Mouse (Mus musculus): Measurements from ENCODE around the gene Wdr45b.
"Not testable (repeated sequence)": the region's sequence is repeated elsewhere in the genome, so short reads cannot be mapped to it uniquely, and the experiment has no call there.

The Wdr45b gene

DNA sequence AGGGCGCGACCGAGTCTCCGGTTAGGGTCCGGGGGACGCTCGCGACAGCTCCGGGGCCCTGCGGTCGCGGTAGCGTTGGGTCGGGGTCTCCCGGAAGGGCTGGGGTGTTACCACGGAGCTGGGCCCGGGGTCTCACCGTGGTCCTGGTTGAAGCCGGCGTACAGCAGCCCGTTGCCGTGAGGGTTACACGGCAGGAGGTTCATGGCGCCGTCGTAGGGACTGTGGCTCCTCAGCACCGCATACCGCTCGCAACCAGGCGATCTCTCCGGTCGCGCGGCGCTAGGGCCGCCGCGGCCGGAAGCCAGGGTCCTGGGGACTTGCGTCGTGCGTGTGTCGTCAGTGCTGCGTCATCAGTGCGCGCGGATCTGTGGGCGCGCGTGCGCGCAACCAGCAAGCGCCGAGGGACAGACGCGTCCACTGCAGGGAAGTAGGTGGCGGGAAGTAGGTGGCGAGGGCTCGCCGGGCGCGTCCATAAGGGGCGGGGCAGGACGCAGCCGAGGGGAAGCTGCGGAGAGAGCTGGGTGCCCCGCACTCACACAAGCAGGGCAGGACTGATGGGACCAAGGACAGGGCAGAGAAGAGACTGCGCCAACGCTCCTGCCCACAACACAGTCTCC lies at the start of gene Wdr45b:
Wdr45b (minus strand) TSS at position 355 of the 617 bp plus-strand sequence.
- peak; percentile 93 for DNase-seq (ENCODE audit: low read depth)

DNA sequence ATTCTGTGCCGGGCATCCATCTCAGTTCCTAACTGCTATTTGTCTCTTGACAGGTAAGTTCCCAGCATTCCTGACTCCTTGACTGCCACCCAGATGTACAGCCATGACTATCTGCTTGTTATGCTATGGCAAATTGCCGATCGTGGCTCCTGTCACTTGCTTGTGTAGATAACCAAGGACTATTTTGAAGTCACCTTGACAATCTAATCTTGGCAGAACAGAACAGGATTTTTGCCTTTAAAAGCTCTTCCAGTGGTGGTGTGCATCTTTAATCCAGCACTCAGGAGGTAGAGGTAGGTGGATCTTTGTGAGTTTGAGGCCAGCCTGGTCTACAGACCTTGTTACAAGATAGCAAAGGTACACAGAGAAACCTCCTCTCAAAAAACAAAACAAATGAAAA lies 38.2 kb upstream of the Wdr45b start:
- DNase-seq (ENCODE audit: low read depth) = no peak

DNA sequence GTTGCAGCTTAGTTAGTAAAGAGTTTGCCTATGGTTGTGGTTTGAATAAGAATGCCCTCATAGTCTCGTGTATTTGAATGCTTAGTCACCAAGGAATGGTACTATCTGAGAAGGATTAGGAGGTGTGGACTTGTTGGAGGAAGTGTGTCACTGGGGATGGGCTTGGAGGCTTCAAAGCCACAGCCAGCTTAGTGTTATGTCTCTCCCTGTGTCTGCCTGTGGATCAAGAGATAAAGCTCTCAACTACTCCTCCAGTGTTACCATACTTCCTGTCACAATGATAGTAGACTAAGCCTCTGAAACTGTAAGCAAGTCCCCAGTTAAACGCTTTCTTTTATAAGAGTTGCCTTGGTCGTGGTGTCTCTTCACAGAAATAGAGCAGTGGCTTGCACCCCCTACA lies 36.5 kb upstream of the Wdr45b start:
- DNase-seq (ENCODE audit: low read depth) = no peak

DNA sequence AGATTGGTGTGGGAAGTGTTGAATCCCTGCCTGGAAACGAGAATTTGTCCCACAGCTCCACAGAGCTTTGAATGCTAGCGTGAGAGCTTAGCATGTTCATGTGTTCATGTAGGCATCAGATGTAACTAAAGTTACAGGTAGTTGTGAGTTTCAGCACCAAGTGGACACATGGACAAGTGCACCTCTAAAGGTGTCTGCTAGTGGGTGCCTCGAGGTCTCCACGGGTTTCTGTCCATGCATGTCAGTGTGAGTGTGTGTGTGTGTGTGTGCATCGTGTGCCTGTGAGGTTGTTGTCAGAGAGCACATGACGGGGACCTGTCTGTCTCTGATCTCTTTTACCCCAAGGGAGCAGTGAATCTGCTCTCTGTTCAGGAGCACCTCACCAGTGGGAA lies 34.3 kb upstream of the Wdr45b start:
- DNase-seq (ENCODE audit: low read depth) = no peak

DNA sequence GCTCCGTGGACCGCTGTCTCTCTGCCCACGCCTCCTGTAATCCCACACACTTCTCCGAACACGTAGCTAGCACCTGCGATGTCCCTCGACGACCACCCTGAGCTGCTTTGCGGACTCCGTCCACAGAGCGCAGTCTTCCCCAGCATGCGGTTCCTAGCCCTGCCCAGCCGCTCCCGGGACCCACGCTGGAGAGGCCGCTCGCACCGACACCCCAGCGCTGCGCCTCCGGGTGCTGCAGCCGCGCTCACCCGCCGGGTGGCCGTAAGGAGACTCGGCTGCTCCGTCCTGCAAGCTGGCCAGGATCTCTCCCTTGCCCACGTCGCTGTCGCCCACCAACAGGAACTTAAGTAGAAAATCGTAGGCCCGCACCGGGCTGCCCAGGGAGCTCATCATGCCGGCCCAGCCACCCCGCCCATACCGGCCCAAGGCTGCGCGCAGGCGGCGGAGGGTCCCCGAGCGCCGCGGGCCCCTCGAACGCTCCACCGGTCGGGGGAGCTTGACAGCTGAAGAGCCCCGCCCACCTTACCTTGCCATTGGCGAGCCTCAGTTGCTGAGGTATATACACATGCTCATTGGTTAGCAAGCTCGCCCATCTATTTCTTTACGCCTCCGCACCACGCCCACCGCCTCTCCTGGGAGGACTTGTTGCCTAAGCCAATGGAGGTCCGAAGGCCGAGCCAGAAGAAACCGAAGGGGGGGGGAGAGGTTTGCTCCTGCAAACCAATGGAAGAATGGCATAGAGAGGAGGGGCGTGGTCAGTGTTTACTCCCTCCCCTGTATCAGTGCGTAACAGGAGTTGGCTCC lies 33.7 kb upstream of the Wdr45b start, which contains the start of gene Rab40b:
Rab40b (minus strand) TSS at position 502 of the 804 bp plus-strand sequence.
- peak; percentile 98 for DNase-seq (ENCODE audit: low read depth)

DNA sequence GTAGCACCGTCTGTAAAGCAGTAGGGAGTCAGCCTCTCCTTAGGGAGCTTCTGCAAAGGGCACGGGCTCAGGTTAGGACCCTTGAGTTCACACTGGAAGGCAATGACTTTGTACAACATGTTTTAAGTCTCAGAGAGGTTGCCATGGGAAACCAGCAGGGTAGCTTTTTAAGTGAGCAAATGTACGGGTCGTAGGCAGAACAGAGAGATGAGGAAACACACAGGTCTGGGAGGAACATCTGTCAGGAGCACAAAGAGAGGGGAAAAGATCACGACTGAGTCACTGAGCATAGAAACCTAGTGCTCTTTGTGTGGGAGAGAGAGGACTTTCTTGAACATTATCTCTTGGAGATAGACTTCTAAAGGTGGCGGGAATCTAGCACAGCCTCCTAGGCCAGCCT lies 26.0 kb upstream of the Wdr45b start:
- no peak for DNase-seq (ENCODE audit: low read depth)

DNA sequence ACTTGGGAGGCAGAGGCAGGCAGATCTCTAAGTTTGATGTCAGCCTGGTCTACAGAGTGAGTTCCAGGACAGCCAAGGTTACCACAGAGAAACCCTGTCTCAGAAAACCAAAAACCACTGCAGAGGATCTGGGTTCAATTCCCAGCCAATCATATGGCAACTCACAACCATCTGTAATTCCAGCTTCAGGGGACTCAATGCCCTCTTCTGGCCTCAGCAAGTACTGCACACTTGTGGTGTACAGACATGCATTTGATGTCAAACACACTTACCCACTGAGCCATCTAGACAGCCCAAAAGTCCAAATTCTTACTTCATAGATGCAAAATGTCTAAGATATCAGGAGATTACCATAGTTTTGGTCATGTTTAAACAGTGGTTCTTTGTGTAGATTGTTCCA lies 24.4 kb upstream of the Wdr45b start:
- no peak for DNase-seq (ENCODE audit: low read depth)

DNA sequence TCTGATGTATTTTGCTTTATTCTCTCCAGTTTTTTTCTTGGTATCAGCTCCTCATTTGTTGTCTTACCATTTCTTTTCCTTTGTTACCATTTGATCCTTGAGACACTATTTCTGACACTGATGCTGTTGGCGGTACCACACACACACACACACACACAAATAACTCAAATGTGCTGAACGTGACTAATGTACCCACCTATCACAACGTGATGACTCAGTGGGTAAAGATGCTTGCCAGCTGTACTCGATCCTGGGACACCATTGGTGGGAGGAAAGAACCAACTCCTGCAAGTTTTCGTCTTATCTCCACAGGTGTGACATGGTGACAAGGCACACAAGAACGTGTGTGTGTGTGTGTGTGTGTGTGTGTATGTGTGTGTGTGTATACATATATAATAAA lies 19.1 kb upstream of the Wdr45b start:
- DNase-seq (ENCODE audit: low read depth) = no peak

DNA sequence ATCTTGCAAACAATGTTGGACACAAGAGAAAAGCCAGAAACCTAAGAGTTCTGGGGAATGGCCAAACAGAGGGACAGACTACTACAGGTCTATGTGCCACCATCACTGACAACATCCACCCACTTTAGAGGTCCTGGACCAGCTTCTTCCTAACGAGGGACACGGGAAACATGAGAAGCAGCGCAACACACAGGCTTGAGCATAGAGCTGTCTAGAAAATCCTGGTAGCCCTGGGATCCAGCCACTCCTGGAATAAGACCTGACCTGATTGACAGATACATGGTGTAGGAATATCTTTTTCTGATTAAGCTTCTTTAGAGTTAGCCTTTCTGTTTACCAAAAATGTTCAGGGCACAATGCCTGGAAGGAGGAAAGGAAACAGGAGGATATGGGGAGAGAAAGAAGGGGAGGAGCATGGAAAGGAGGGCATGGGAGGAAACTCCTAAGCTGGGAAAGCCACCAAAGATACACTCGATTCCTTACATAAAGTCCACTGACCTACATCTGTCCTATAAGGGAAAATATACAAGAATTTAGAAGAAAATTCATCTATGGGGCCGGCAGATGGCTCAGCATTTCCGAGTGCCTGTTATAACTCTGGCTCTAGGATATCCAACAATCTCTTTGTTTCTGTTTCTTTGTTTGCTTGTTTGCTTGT lies 16.2 kb upstream of the Wdr45b start:
- DNase-seq (ENCODE audit: low read depth) = no peak

DNA sequence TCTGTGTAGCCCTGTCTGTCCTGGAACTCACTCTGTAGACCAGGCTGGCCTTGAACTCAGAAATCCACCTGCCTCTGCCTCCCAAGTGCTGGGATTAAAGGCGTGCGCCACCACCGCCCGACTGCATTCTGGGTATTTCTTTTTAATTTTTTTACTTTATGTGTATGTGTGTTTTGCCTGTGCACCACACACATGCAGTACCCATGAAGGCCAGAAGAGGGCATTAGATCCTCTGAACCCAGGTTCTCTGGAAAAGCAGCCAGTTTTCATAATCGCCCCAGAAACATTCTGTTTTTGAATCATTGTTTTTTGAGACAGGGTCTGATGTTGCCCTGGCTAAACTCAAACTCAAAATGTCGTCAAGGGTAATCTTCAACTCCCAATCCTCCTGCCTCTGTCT lies 15.4 kb upstream of the Wdr45b start:
- DNase-seq (ENCODE audit: low read depth) = no peak

DNA sequence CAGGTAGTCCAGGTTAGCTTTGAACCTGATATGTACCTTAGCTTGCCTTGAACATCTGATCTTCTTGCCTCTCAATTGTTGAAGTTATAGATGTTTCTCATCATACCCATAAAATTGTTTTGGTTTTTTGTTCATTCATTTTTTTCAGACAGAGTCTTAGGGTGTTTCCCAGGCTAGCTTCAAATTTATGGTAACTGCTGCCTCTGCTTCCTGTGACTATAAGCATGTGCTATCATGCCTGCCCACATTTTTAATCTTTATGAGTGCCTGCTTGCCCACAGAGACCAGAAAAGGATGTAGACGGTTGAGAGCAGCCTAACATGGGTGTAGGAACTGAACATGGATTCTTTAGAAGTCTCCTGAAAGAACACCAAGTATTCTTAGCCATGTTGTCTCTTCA lies 14.5 kb upstream of the Wdr45b start:
- DNase-seq (ENCODE audit: low read depth) = no peak

DNA sequence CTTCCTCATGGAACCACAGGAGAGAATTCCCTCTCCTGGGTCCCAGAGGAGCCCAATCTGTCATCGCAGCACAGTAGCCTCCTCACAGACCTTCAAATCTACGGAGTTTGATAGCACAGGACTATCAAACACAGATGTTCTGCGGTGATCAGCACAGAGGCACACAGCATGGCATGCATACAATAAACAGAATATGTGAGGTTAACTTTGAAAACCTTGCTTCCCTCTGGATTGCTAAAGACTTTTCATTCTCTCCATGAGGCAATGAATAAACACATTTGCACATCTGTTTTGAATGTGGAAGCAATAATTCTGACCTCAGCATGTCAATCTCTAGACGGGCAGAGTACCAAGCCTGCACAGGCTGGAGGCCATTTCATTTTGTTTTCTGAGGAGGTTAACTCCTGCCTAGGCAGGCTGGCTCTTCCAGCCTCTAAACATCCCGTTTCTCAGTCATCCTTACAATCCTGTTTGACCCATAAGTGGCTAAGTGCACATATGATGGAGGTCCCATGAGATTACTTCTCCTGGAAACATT lies 13.0 kb upstream of the Wdr45b start:
- DNase-seq (ENCODE audit: low read depth) = peak; percentile 69

DNA sequence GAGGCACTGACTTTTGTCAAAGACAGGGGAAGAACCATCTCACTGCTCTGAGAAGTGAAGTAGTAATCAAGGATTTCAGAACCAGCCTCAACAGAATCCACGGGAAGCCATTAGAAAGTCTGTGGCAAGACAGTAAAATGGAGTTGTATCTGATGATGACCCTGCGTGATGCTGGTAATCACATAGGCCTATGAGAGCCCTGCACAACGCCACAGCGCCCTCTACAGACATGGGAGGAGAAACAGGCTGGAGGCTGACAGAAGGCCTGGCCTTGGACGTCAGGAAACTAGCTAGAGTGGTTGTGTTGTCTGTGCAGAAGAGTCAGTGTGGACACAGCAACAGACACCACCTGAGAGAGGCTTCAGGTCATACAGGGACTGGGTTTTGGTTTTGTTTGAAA lies 8.0 kb upstream of the Wdr45b start:
- DNase-seq (ENCODE audit: low read depth) = no peak

DNA sequence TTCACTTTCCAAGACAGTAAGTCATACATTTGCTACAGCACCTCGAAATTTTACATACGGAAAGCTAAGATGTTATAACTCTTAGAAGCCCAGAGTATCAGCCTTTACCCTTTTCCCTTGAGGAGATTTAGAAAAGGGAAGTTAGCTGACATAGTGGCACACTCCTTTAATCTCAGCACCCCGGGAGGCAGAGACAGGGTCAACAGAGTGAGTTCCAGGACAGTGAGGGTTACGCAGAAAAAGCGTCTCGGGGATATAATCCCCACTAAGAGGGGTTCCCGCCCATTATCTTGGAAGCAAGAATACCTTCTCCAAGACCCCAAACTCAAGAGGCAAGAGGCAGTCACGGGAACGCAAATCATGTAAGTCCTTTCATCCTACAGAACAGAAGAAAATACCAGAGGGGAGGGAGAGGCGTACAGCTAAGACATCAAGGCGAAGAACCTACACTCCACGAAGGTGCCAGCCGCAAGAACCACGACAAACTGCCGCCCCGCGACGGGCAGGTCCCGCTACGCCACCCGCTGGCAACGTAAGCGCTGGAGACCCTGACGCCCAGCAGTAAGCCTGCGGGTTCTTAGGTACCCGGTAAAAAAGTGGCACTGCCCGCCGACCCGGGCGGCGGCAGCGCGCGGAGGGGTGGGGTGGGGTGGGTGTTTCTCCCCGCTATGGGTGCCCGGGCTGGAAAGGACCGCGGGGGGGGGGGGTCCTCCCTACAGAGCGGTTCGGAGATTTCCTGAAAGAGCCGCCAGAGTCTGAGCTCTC lies 737 bp downstream of the Wdr45b start:
- no peak for DNase-seq (ENCODE audit: low read depth)

DNA sequence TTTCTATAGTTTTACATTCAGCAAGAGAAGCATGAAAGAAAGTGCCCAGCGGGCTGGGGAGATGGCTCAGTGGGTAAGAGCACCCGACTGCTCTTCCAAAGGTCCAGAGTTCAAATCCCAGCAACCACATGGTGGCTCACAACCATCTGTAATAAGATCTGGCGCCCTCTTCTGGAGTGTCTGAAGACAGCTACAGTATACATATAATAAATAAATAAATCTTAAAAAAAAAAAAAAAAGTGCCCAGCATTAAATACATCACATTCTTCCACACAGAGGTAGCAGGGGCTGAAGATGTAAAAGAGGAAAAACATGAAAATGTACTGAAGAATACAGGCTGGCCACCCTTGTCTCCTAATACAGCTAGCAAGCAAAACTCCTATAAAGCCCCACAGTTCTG lies 5.5 kb downstream of the Wdr45b start:
- DNase-seq (ENCODE audit: low read depth) = not testable (repeated sequence)

DNA sequence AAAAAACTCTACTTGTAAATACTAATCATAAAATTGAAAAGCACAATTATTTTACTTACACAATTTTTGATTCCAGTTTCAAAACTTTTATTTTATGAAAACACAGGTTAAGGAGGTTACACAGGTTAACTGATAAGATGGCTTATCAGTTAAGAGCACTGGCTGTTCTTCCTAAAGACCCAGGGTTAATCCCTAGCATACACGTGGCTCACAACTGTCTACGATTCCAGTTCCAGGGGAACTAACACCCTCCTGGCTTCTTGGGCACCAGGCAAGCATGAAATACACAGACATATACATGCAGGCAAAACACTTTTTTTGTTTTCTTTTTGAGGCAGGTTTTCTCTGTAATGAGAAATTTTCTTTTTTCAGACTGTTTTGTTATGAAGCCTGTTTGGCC lies 6.1 kb downstream of the Wdr45b start:
- no peak for DNase-seq (ENCODE audit: low read depth)

DNA sequence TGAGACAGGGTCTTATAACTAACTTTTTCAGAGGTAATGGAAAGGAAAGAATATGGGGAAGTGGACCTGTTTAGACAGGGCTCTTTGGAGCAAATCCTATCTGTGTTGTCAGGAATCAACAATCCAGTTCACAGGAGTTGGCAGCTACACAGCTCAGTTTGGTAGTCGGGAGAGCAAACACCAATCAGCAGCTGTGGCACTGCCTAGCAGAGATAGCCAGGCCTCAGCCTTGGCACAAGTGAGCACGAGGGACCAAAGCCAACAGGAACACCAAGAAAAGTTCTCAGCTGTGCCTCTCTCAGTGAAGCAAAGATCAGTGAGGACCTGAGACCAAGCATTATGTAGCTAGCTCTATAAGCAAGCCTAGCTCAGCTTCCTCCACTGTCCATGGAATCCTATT lies 7.2 kb downstream of the Wdr45b start:
- DNase-seq (ENCODE audit: low read depth) = no peak

DNA sequence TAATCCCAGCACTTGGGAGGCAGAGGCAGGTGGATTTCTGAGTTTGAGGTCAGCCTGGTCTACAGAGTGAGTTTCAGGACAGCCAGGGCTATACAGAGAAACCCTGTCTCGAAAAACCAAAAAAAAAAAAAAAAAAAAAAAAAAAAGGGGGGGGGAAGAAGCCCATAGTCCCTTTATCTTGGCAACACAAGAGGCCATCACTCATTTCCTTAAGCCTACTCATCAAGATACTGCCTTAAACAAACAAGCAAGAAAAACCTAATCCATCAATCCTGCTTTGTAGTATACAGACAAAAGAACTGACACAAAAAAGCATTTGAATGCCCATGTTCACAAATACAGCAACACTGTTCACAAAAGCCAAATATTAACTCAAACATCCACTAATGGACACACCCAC lies 11.8 kb downstream of the Wdr45b start:
- DNase-seq (ENCODE audit: low read depth) = not testable (repeated sequence)

DNA sequence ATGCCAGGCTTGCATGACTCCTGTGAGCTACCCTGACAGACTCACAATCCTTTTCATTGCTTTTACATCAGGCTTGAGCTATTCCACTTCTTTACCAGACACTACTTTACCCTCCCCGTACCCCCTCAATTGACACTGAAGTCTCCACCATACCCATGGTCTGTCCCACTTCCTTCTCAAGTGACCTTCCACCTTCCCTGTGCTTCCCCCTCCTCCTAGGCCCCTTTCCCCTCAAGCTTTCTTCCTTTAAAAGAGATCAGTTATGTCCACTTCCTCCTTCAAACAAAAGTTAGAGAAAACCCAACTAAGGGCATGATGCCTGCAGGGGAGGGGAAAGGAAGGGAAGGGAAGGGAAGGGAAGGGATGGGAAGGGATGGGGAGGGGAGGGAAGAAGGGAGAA lies 14.0 kb downstream of the Wdr45b start:
- DNase-seq (ENCODE audit: low read depth) = no peak

DNA sequence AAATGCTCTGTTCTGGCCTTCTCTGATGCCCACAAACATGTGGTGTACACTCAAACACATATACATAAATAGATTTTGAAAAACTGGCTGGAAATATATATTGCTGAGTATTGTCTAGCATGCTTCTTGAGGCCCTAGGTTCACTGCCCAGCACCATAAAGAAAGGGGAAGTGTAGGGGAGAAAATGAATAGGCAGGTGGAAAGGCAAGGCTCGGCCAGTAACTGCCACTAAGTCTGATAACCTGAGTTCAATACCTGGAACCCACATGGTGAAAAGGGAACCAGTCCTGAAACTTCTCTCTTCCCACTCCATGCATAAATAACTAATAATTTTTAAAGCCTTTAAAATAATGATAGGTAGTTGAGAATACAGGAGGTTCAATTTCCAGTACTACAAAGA lies 14.6 kb downstream of the Wdr45b start:
- no peak for DNase-seq (ENCODE audit: low read depth)

DNA sequence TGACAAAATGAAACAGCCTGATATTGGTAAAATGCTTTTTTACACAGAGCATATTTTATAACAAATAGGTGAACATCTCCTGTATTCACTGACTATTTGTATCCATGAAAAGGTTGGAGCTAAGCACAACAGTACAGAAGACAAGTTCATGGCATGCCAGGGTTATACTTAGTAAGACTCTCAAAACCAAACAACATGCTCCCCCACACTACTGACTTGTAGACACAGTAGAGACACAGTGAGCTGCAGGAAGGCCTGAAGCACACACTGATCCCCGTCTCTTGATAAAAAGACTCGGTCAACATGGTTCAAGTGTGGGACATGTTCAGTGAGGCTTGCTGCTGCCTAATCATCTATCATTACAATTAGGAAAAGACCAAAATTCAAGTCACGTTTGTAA lies 22.6 kb downstream of the Wdr45b start:
- no peak for DNase-seq (ENCODE audit: low read depth)

DNA sequence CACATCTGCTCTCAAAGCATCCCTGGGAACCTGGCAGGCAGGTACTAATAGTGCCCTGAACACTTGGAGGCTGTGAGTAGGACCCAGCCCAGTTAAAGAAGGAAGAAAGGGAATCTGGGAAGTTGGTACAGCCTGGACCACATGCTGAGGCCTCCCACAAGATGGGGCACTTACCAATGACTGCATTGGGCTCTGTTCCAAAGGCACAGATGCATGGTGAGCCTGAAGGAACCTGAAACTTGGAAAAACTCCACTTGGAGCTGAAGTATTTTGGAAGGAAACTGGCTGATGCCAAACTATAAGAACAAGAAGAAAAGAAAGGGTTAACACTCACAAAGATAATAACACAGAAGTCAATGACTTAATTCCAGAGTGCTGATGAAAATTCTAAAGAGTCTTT lies 25.6 kb downstream of the Wdr45b start:
- DNase-seq (ENCODE audit: low read depth) = no peak
